Mouse (Mus musculus): ENCODE measurements at regions not wholly inside any gene's neighbourhood (a gene's known extent, or its start where the extent isn't known, plus 50 kb on each side); places are given as distances from the start of the nearest gene placed in this dataset.

DNA sequence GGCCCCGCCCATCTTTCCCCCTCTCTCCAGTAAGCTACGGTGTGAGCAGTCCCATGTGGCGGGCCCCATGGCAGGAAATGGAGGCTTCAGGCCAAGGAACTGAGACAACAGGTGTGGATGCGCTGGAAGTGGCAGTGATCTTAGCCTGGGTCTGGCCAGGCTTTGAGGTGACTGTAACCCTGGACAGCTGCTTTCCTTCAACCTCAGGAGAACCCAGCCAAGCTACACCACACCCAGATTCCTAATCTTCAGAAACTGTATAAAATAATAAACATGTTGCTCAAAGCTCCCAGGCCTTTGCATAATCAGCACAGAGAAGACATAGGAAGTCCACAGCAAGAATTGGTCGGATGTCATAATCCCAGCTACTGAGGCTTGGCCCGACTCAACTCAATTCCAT is 56.8 kb upstream of the Egln3 start:
- ATAC-seq (ENCODE audit: extremely low read depth, insufficient number of reproducible peaks, low FRiP score, poor library complexity, severe bottlenecking) (no peak), DNase-seq (ENCODE audit: low spot score) (no peak)
- no peak for TF ChIP-seq POLR2AphosphoS5 (IDR thresholded peaks at IDR 0.05; ENCODE audit: insufficient replicate concordance, low read depth, low read length)
- no peak for TF ChIP-seq CTCF (IDR thresholded peaks at IDR 0.05; ENCODE audit: low read depth, low read length)
- TF ChIP-seq GATA1 (IDR thresholded peaks at IDR 0.05; ENCODE audit: borderline replicate concordance, low read length): no peak
- TF ChIP-seq TAL1 (conservative IDR thresholded peaks at IDR 0.05; ENCODE audit: low read depth, low read length): no peak
- TF ChIP-seq GATA2 (IDR thresholded peaks at IDR 0.05; ENCODE audit: borderline replicate concordance, low read depth, low read length): no peak
- Histone ChIP-seq H3K36me3 (replicated peaks) (no peaks in the 10 kb centered on the region), H3K27me3 (ENCODE audit: insufficient read depth, low read length) (no peaks in the 10 kb centered on the region), H3K4me3 (ENCODE audit: low read depth, low read length) (no peak overlapping the region), H3K4me1 (ENCODE audit: insufficient read depth, low read depth, low read length) (no peaks in the 10 kb centered on the region), H3K9me3 (replicated peaks) (peaks cover 65% of the 10 kb centered on the region)

DNA sequence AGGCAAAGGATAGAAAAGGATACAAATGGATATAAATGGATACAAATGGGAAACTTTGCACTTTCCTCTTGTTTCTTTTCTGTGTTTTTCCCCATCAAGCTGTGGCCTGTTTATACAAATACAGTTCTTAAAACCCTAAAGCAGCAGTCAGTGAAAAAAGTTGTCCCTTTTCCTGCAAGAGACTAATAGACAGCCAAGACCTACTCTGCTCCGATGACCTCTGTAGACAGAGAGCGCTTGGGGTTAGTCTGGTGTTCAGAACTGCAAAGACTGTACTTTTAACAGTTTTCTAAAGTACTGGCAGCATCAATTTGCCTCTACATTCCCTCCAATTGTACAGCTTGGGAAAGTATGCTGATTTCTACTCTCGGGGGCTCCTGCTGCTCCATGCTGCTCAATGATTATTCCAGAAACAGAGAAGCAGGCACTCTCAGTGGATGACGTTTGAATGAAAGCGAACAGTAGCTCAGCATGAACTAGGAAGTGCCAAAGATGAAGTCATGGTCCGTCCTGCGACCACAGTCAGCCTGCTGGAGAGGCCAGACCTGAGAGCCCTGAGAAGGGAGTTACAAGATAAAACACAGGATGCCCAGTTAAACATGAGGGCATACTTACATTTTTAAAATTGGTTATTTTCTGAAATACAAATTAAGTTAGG is 54.2 kb upstream of the Egln3 start:
- H3K9me3 ChIP-seq (replicated peaks): peaks cover 63% of the 10 kb centered on the region
- H3K4me3 ChIP-seq (ENCODE audit: low read depth, low read length): no peak overlapping the region
- no peaks in the 10 kb centered on the region for H3K36me3 ChIP-seq (replicated peaks)
- ATAC-seq (ENCODE audit: extremely low read depth, insufficient number of reproducible peaks, low FRiP score, poor library complexity, severe bottlenecking) (no peak), DNase-seq (ENCODE audit: low spot score) (no peak)
- no peaks in the 10 kb centered on the region for H3K4me1 ChIP-seq (ENCODE audit: insufficient read depth, low read depth, low read length)
- no peaks in the 10 kb centered on the region for H3K27me3 ChIP-seq (ENCODE audit: insufficient read depth, low read length)
- no peak for TF ChIP-seq TAL1 (conservative IDR thresholded peaks at IDR 0.05; ENCODE audit: low read depth, low read length)
- TF ChIP-seq CTCF (IDR thresholded peaks at IDR 0.05; ENCODE audit: low read depth, low read length): no peak
- TF ChIP-seq GATA1 (IDR thresholded peaks at IDR 0.05; ENCODE audit: borderline replicate concordance, low read length): no peak
- no peak for TF ChIP-seq POLR2AphosphoS5 (IDR thresholded peaks at IDR 0.05; ENCODE audit: insufficient replicate concordance, low read depth, low read length)
- no peak for TF ChIP-seq GATA2 (IDR thresholded peaks at IDR 0.05; ENCODE audit: borderline replicate concordance, low read depth, low read length)

DNA sequence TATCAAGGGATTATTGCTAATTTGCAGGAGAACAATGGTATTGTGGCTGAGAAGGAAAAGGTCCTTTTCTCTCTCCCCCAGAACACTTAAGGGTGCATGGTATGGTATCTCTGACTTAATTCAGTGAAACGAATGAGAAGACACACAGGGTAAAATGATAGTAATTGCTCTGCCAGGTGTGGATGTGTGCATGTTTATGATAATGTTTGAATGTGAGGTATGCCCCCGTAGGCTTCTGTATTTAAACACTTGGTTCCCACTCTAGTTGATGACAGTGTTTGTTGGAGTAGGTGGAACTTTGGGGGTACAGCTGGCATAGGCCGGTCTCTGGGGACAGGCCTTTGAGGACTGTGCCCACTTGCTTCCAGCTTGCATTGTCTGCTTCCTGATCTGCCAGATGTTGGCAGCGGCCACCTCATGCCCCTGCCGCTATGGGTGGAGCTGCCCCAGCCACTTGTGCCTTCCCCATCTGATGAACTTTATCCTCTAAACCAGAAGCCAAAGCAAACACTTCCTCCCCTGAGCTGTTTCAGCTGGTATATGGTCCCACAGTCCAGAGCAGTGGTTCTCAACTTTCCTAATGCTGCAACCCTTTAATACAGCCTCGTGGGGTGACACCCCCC is 53.0 kb upstream of the Egln3 start:
- H3K4me3 ChIP-seq (ENCODE audit: low read depth, low read length): no peak overlapping the region
- H3K9me3 ChIP-seq (replicated peaks): peaks cover 61% of the 10 kb centered on the region
- H3K36me3 ChIP-seq (replicated peaks): no peaks in the 10 kb centered on the region
- DNase-seq (ENCODE audit: low spot score): no peak
- H3K27me3 ChIP-seq (ENCODE audit: insufficient read depth, low read length): no peaks in the 10 kb centered on the region
- no peak for ATAC-seq (ENCODE audit: extremely low read depth, insufficient number of reproducible peaks, low FRiP score, poor library complexity, severe bottlenecking)
- H3K4me1 ChIP-seq (ENCODE audit: insufficient read depth, low read depth, low read length): no peaks in the 10 kb centered on the region
- TF ChIP-seq CTCF (IDR thresholded peaks at IDR 0.05; ENCODE audit: low read depth, low read length) (no peak), GATA2 (IDR thresholded peaks at IDR 0.05; ENCODE audit: borderline replicate concordance, low read depth, low read length) (no peak), POLR2AphosphoS5 (IDR thresholded peaks at IDR 0.05; ENCODE audit: insufficient replicate concordance, low read depth, low read length) (no peak), TAL1 (conservative IDR thresholded peaks at IDR 0.05; ENCODE audit: low read depth, low read length) (no peak), GATA1 (IDR thresholded peaks at IDR 0.05; ENCODE audit: borderline replicate concordance, low read length) (no peak)

Measured in G1E (cell line).